Mouse (Mus musculus): ENCODE data around the gene Vmn1r234. TPM values are rescaled to one million over a fixed set of nuclear protein-coding genes. Genes with fewer than 3 reads are reported as not detected.
A peak's percentile ranks its signal among the peaks of the same experiment; 100 is the strongest.
"Not testable (repeated sequence)": the region's sequence is repeated elsewhere in the genome, so short reads cannot be mapped to it uniquely, and the experiment has no call there.

Vmn1r234 gene
- not detected in 2 replicates for polyA plus RNA-seq (2012; rRNA removed)

DNA sequence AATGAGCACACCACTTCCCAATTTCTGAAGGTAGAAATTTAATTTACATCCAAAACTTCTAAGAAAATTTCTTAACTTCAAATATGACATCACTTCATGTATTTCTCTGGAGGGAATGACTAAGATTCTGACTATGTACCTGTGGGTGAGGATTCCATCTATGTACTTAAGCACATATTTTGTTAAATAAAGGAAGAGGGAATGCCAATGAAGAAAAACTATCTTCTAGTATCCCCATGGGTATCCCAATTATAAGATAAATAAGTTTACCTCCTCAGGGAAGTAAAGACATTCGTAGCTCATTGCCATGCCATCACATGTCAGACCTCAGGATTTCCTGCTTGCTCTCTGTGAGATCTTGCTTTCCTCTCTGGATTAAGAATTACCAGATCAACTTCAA is at the start of gene Vmn1r234:
Vmn1r234 (plus strand) TSS at position 301 of the 400 bp plus-strand sequence.
- TF ChIP-seq POLR2A (IDR thresholded peaks at IDR 0.05; ENCODE audit: low read depth, low read length) (no peak), CTCF (conservative IDR thresholded peaks at IDR 0.05; ENCODE audit: insufficient read depth, insufficient read length, low read depth, low read length) (no peak)
- H3K36me3 ChIP-seq (ENCODE audit: control insufficient read depth, insufficient read depth, low read length) = no peaks in the 10 kb centered on the region
- no peaks in the 10 kb centered on the region for H3K4me1 ChIP-seq (ENCODE audit: control insufficient read depth, insufficient read depth, low read length)
- no peak within 1 kb of the TSS for H3K4me3 ChIP-seq (ENCODE audit: insufficient read depth, low read depth, low read length)
- no peak for DNase-seq
- no peak within 1 kb of the TSS for H3K27ac ChIP-seq (ENCODE audit: insufficient read depth, low read depth, low read length)
- no peaks in the 10 kb centered on the region for H3K27me3 ChIP-seq (replicated peaks; ENCODE audit: control insufficient read depth, insufficient read depth, low read length)
- 80% methylated on average over 1 of the region's 1 CpGs for whole genome bisulfite sequencing

DNA sequence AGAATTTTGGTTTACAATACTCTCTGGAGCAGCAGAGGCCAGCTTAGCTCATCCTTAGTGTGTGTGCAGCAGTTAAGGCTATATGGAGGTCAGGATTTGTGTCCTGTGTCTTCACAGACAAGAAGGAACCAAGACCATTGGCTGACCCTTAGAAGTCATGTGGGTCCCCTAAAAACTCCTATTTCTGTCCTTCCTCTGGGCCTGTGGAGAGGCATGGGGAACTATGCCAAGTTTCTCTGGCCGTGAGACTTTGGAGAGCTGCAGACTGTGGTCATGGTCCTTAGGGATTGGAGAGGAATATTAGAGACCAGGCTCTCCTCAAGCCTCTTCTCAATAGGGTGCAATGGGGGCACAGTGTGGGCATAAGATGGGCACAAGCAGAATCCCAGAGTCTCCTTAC is 14.8 kb upstream of the Vmn1r234 start:
- H3K4me3 ChIP-seq (ENCODE audit: insufficient read depth, low read depth, low read length); DNase-seq; H3K4me1 ChIP-seq (ENCODE audit: control insufficient read depth, insufficient read depth, low read length); H3K36me3 ChIP-seq (ENCODE audit: control insufficient read depth, insufficient read depth, low read length); H3K27ac ChIP-seq (ENCODE audit: insufficient read depth, low read depth, low read length); H3K27me3 ChIP-seq (replicated peaks; ENCODE audit: control insufficient read depth, insufficient read depth, low read length): not testable (repeated sequence)
- 68% methylated on average over 1 of the region's 1 CpGs for WGBS

DNA sequence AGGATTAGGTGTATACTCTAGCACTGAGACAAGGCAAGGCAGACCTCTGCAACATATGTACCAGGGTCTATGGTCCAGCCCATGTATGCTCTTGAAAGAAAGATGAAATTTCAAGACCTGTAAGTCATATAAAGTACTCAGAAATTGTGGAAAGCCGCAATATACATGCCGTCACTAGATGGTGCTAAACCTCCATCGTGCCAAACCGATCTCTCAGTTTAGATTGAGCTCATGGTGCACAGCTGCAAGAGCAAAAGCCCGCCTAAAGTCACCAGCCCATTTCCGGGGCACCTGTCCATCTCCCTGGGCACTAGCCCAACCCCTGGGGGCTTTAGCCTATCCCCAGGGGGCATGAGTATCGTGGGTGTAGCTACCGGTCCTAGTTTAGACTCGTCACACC is 5.8 kb downstream of the Vmn1r234 start:
- DNase-seq = peak; percentile 55
- Histone ChIP-seq H3K36me3 (ENCODE audit: control insufficient read depth, insufficient read depth, low read length) (no peaks in the 10 kb centered on the region), H3K4me1 (ENCODE audit: control insufficient read depth, insufficient read depth, low read length) (no peaks in the 10 kb centered on the region), H3K27ac (ENCODE audit: insufficient read depth, low read depth, low read length) (no peak overlapping the region), H3K27me3 (replicated peaks; ENCODE audit: control insufficient read depth, insufficient read depth, low read length) (no peaks in the 10 kb centered on the region), H3K4me3 (ENCODE audit: insufficient read depth, low read depth, low read length) (no peak overlapping the region)
- WGBS = 26% methylated on average over 9 of the region's 9 CpGs
- TF ChIP-seq POLR2A (IDR thresholded peaks at IDR 0.05; ENCODE audit: low read depth, low read length) = no peak
- peak; percentile 50 for TF ChIP-seq CTCF (conservative IDR thresholded peaks at IDR 0.05; ENCODE audit: insufficient read depth, insufficient read length, low read depth, low read length)

DNA sequence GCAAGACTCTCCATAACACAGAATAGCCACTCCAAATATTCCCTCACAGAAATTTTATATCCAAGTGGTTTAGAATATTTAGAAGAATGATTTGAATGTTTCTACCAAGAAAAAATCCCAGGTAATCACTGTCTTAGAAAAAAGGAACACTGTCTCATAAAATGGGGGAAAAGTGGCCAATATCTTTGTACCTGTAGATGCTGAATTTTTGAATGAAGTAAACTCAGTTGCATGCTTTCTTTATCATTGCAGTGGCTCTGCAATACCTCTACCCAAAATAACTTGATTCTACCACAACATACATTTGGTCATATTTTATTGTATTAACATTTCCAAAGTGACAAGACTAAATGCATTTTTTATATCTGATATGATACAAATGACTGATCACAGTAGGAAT is 30.2 kb downstream of the Vmn1r234 start, which contains the start of gene Vmn1r235:
Vmn1r235 (plus strand) TSS at position 301 of the 400 bp plus-strand sequence.
- no peak within 1 kb of the TSS for H3K27ac ChIP-seq (ENCODE audit: insufficient read depth, low read depth, low read length)
- DNase-seq = no peak
- H3K36me3 ChIP-seq (ENCODE audit: control insufficient read depth, insufficient read depth, low read length) = no peaks in the 10 kb centered on the region
- H3K27me3 ChIP-seq (replicated peaks; ENCODE audit: control insufficient read depth, insufficient read depth, low read length) = no peaks in the 10 kb centered on the region
- H3K4me3 ChIP-seq (ENCODE audit: insufficient read depth, low read depth, low read length) = no peak within 1 kb of the TSS
- TF ChIP-seq CTCF (conservative IDR thresholded peaks at IDR 0.05; ENCODE audit: insufficient read depth, insufficient read length, low read depth, low read length) (no peak), POLR2A (IDR thresholded peaks at IDR 0.05; ENCODE audit: low read depth, low read length) (no peak)
- no peaks in the 10 kb centered on the region for H3K4me1 ChIP-seq (ENCODE audit: control insufficient read depth, insufficient read depth, low read length)

DNA sequence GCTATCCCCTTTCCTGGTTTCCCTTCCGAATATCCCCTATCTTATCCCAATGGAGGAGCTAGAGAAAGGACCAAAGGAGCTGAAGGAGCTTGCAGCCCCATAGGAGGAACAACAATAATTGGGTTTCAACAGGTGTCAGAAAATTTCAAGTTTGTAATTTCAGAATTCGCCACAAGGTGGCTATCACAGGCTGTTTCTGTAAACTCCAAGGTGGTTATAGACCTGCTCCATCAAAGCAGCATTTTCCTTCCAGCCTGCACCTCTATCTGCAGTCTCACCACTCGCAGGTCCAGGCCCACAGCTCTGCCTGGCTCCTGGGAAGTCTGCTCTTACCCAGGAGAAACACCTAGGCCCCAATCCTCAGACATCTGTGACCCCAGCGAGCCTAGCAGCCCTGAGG is 46.2 kb downstream of the Vmn1r234 start:
- Histone ChIP-seq H3K4me3 (ENCODE audit: insufficient read depth, low read depth, low read length) (no peak overlapping the region), H3K27ac (ENCODE audit: insufficient read depth, low read depth, low read length) (no peak overlapping the region), H3K36me3 (ENCODE audit: control insufficient read depth, insufficient read depth, low read length) (no peaks in the 10 kb centered on the region), H3K4me1 (ENCODE audit: control insufficient read depth, insufficient read depth, low read length) (no peaks in the 10 kb centered on the region), H3K27me3 (replicated peaks; ENCODE audit: control insufficient read depth, insufficient read depth, low read length) (no peaks in the 10 kb centered on the region)
- 10% methylated on average over 4 of the region's 4 CpGs for WGBS
- DNase-seq = peak; percentile 74
- TF ChIP-seq CTCF (conservative IDR thresholded peaks at IDR 0.05; ENCODE audit: insufficient read depth, insufficient read length, low read depth, low read length) (peak; percentile 25; the same call in 1 of the 2 replicates), POLR2A (IDR thresholded peaks at IDR 0.05; ENCODE audit: low read depth, low read length) (no peak)

DNA sequence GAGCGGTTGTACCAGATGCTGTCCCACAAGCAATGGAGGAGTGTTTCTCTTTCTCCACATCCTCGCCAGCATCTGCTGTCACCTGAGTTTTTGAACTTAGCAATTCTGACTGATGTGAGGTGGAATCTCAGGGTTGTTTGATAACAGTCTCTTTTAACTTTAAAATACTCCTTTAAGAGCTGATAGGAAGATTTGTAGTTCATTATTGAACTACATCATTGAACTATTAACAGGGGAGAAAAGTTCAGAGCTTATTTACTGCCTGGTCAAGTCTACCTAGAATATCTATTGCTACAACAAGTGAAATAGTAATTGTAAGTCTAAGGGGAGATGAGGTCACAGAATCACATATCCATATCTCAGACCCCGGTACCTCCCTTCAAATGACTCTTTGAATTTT is 56.8 kb downstream of the Vmn1r234 start, which contains the start of gene Vmn1r236:
Vmn1r236 (plus strand) TSS at position 301 of the 400 bp plus-strand sequence.
- H3K36me3 ChIP-seq (ENCODE audit: control insufficient read depth, insufficient read depth, low read length) = no peaks in the 10 kb centered on the region
- H3K27me3 ChIP-seq (replicated peaks; ENCODE audit: control insufficient read depth, insufficient read depth, low read length) = no peaks in the 10 kb centered on the region
- no peak for TF ChIP-seq POLR2A (IDR thresholded peaks at IDR 0.05; ENCODE audit: low read depth, low read length)
- no peak for TF ChIP-seq CTCF (conservative IDR thresholded peaks at IDR 0.05; ENCODE audit: insufficient read depth, insufficient read length, low read depth, low read length)
- no peak within 1 kb of the TSS for H3K4me3 ChIP-seq (ENCODE audit: insufficient read depth, low read depth, low read length)
- WGBS = 72% methylated on average over 3 of the region's 3 CpGs
- H3K27ac ChIP-seq (ENCODE audit: insufficient read depth, low read depth, low read length) = no peak within 1 kb of the TSS
- DNase-seq = no peak
- H3K4me1 ChIP-seq (ENCODE audit: control insufficient read depth, insufficient read depth, low read length) = no peaks in the 10 kb centered on the region

DNA sequence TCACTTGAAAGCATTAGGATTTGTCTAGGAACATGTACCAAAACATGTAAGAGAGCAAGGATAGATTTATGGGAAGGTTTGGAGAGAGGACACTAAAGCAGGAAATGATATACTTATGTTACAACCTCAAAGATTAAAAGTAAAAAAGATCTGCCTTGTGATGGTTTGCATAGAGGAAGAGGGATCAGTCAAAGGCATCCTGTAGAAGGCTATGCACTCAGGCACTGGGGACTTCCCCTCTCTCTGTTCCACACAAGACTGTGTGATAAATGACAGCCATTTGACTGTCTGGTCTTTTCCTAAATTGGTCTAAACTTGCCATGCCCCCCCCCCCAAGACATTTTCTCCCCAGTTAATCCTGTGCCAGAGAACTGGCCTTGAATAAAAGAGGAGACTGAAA is 58.5 kb downstream of the Vmn1r234 start:
- H3K27me3 ChIP-seq (replicated peaks; ENCODE audit: control insufficient read depth, insufficient read depth, low read length) = no peaks in the 10 kb centered on the region
- no peaks in the 10 kb centered on the region for H3K36me3 ChIP-seq (ENCODE audit: control insufficient read depth, insufficient read depth, low read length)
- no peak overlapping the region for H3K27ac ChIP-seq (ENCODE audit: insufficient read depth, low read depth, low read length)
- no peak for TF ChIP-seq POLR2A (IDR thresholded peaks at IDR 0.05; ENCODE audit: low read depth, low read length)
- no peak for DNase-seq
- H3K4me1 ChIP-seq (ENCODE audit: control insufficient read depth, insufficient read depth, low read length) = no peaks in the 10 kb centered on the region
- no peak overlapping the region for H3K4me3 ChIP-seq (ENCODE audit: insufficient read depth, low read depth, low read length)

Other genes starting within 250 kb of the Vmn1r234 start
- 0.03 TPM in 1 of 2 replicates, not detected in the other for gene Vmn1r233, start 229.6 kb upstream of the Vmn1r234 start, polyA plus RNA-seq (2012; rRNA removed)
- gene Zfp160, start 217.2 kb upstream of the Vmn1r234 start, polyA plus RNA-seq (2012; rRNA removed) = 1.9 and 2.4 TPM in 2 replicates
- gene Vmn1r235, start 30.3 kb downstream of the Vmn1r234 start, polyA plus RNA-seq (2012; rRNA removed) = not detected in 2 replicates
- gene Vmn1r236, start 56.9 kb downstream of the Vmn1r234 start, polyA plus RNA-seq (2012; rRNA removed) = not detected in 2 replicates
- gene Vmn1r237, start 85.8 kb downstream of the Vmn1r234 start, polyA plus RNA-seq (2012; rRNA removed) = not detected in 2 replicates
- 0.24 and 0.42 TPM in 2 replicates for gene Zfp677, start 157.7 kb downstream of the Vmn1r234 start, polyA plus RNA-seq (2012; rRNA removed)
- gene Zfp54, start 197.1 kb downstream of the Vmn1r234 start, polyA plus RNA-seq (2012; rRNA removed) = 0.76 and 0.80 TPM in 2 replicates
- 0.64 and 1.1 TPM in 2 replicates for gene Zfp51, start 224.3 kb downstream of the Vmn1r234 start, polyA plus RNA-seq (2012; rRNA removed)

Measured in kidney, adult 2 months (tissue).